Mouse (Mus musculus): ENCODE measurements at regions not wholly inside any gene's neighbourhood (a gene's known extent, or its start where the extent isn't known, plus 50 kb on each side); places are given as distances from the start of the nearest gene placed in this dataset.
A peak's percentile ranks its signal among the peaks of the same experiment; 100 is the strongest.

DNA sequence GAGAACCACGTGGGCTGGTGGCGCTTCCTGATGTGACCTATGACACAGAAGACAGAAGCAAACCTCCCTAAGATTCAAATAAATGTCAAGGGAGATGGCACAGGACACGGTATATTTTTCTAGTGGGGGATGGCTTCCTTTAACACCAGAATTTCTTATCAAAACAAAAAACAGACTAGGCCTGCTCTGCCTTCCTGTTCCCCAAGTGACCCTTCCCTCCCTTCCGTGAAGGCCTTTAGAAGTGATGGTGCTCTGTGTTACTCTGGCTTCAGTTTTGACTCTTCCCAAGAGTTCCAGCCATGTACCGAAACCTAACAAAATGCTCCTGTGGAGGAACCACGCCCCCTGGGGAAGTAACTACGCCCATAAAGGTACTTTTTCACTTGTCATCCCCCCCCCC lies 84.5 kb upstream of the 4932438A13Rik start:
- dilution Hi-C loops (cut with MboI; ENCODE audit: extremely low pct_ligation_motif_present, extremely low pct_unique_long_range_greater_than_20kb, low sequenced_read_pairs) (no loop called here), in situ Hi-C loops (cut with MboI; ENCODE audit: low pct_ligation_motif_present, low pct_unique_long_range_greater_than_20kb, low sequenced_read_pairs) (no loop called here)
- Histone ChIP-seq H3K4me3 (replicated peaks in 1 of 3; ENCODE audit: low read depth in 2 of 3, low read length in 2 of 3, poor library complexity in 1 of 3) (no peak overlapping the region), H3K4me1 (ENCODE audit: control insufficient read depth in 1 of 2, insufficient read depth in 2 of 2) (0 out of 4 replicates have a peak, but pooled peaks cover 0 to 4% of the 10 kb centered on the region in 2 experiments), H3K9me3 (replicated peaks; ENCODE audit: low read length) (no peaks in the 10 kb centered on the region), H3K27me3 (replicated peaks) (no peaks in the 10 kb centered on the region), H3K36me3 (replicated peaks in 1 of 2; ENCODE audit: control insufficient read depth in 1 of 2, insufficient read depth in 1 of 2, low read length in 1 of 2) (no peaks in the 10 kb centered on the region), H3K9ac (ENCODE audit: insufficient read depth, low read depth) (no peak overlapping the region), H3K79me2 (replicated peaks; ENCODE audit: control insufficient read depth, extremely low read depth, insufficient read depth, poor library complexity, severe bottlenecking) (no peaks in the 10 kb centered on the region), H3K4me2 (ENCODE audit: insufficient read depth, low read depth, poor library complexity, severe bottlenecking) (no peak overlapping the region), H3K27ac (ENCODE audit: insufficient read depth, low read depth) (no peak overlapping the region)
- no peak for DNase-seq (ENCODE audit: extremely low read depth)
- TF ChIP-seq KAT2A (IDR thresholded peaks at IDR 0.05; ENCODE audit: insufficient replicate concordance, low read length) (no peak), EP300 (IDR thresholded peaks at IDR 0.05; ENCODE audit: low read length) (no peak), IRF4 (IDR thresholded peaks at IDR 0.05; ENCODE audit: low read depth, low read length) (no peak), POLR2A (IDR thresholded peaks at IDR 0.05; ENCODE audit: low read depth, low read length) (no peak), ZKSCAN1 (IDR thresholded peaks at IDR 0.05; ENCODE audit: borderline replicate concordance, low read depth, low read length) (no peak), ETS1 (conservative IDR thresholded peaks at IDR 0.05; ENCODE audit: low read depth, low read length) (no peak), MYC (IDR thresholded peaks at IDR 0.05; ENCODE audit: low read depth, low read length) (no peak), TCF12 (IDR thresholded peaks at IDR 0.05; ENCODE audit: low read depth, low read length) (no peak), MAZ (IDR thresholded peaks at IDR 0.05; ENCODE audit: low read depth, low read length) (no peak), RAD21 (IDR thresholded peaks at IDR 0.05; ENCODE audit: low read depth, low read length) (no peak), JUN (IDR thresholded peaks at IDR 0.05; ENCODE audit: insufficient read depth, low read depth, low read length) (no peak), CTCF (conservative IDR thresholded peaks at IDR 0.05 in 1 of 2, IDR thresholded peaks at IDR 0.05 in 1 of 2; ENCODE audit: low read depth in 2 of 2, low read length in 2 of 2) (no peak), POLR2AphosphoS2 (IDR thresholded peaks at IDR 0.05; ENCODE audit: low read depth, low read length) (no peak), RCOR1 (conservative IDR thresholded peaks at IDR 0.05; ENCODE audit: low read depth, low read length) (no peak), MAFK (IDR thresholded peaks at IDR 0.05; ENCODE audit: insufficient replicate concordance, low read length) (no peak), JUND (conservative IDR thresholded peaks at IDR 0.05; ENCODE audit: low read depth, low read length) (no peak), CHD2 (IDR thresholded peaks at IDR 0.05; ENCODE audit: low read length) (no peak), ELF1 (IDR thresholded peaks at IDR 0.05; ENCODE audit: low read depth, low read length) (no peak)

DNA sequence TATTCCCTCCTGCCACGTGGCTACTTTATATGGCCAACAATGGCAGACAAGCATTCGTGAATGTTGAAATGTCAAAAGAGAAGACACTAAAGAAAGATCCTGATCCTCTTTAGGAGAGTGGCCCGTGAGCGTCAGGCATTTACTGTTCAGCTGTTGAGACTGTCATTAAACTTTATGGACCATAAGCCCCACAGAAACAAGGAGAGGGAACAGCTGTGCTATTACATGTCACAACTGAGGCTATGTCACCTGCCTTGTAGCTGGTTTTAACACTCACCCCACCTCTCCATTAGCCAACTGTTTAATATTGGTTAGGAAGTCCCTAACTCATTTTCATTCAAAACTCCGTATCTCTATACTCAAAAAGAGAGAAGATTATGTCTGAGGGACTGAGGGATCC lies 76.3 kb upstream of the 4932438A13Rik start:
- in situ Hi-C loops (cut with MboI; ENCODE audit: low pct_ligation_motif_present, low pct_unique_long_range_greater_than_20kb, low sequenced_read_pairs) (no loop called here), dilution Hi-C loops (cut with MboI; ENCODE audit: extremely low pct_ligation_motif_present, extremely low pct_unique_long_range_greater_than_20kb, low sequenced_read_pairs) (no loop called here)
- TF ChIP-seq ELF1 (IDR thresholded peaks at IDR 0.05; ENCODE audit: low read depth, low read length) (no peak), CHD2 (IDR thresholded peaks at IDR 0.05; ENCODE audit: low read length) (no peak), KAT2A (IDR thresholded peaks at IDR 0.05; ENCODE audit: insufficient replicate concordance, low read length) (no peak), SMC3 (IDR thresholded peaks at IDR 0.05; ENCODE audit: low read depth, low read length) (no peak), IRF4 (IDR thresholded peaks at IDR 0.05; ENCODE audit: low read depth, low read length) (0 out of 2 replicates have a peak, but pooled peaks have one; percentile 22), GABPA (IDR thresholded peaks at IDR 0.05; ENCODE audit: insufficient replicate concordance, low read depth, low read length) (no peak), EP300 (IDR thresholded peaks at IDR 0.05; ENCODE audit: low read length) (no peak), ZNF384 (IDR thresholded peaks at IDR 0.05; ENCODE audit: low read depth, low read length) (no peak), USF2 (conservative IDR thresholded peaks at IDR 0.05; ENCODE audit: low read depth, low read length) (no peak), CTCF (conservative IDR thresholded peaks at IDR 0.05 in 1 of 2, IDR thresholded peaks at IDR 0.05 in 1 of 2; ENCODE audit: low read depth in 2 of 2, low read length in 2 of 2) (no peak), BHLHE40 (IDR thresholded peaks at IDR 0.05; ENCODE audit: low read depth, low read length) (0 out of 2 replicates have a peak, but pooled peaks have one; percentile 9), ZMIZ1 (IDR thresholded peaks at IDR 0.05; ENCODE audit: low read depth, low read length) (no peak)
- H3K9ac ChIP-seq (ENCODE audit: insufficient read depth, low read depth), result no peak overlapping the region
- no peaks in the 10 kb centered on the region for H3K27me3 ChIP-seq (replicated peaks)
- no peak overlapping the region for H3K4me2 ChIP-seq (ENCODE audit: insufficient read depth, low read depth, poor library complexity, severe bottlenecking)
- DNase-seq (ENCODE audit: extremely low read depth), result no peak
- no peaks in the 10 kb centered on the region for H3K9me3 ChIP-seq (replicated peaks; ENCODE audit: low read length)
- no peaks in the 10 kb centered on the region for H3K79me2 ChIP-seq (replicated peaks; ENCODE audit: control insufficient read depth, extremely low read depth, insufficient read depth, poor library complexity, severe bottlenecking)
- H3K36me3 ChIP-seq (replicated peaks in 1 of 2; ENCODE audit: control insufficient read depth in 1 of 2, insufficient read depth in 1 of 2, low read length in 1 of 2), result no peaks in the 10 kb centered on the region
- H3K27ac ChIP-seq (ENCODE audit: insufficient read depth, low read depth), result no peak overlapping the region
- H3K4me1 ChIP-seq (ENCODE audit: control insufficient read depth in 1 of 2, insufficient read depth in 2 of 2), result peaks cover 0 to 8% of the 10 kb centered on the region in 2 experiments; a peak in 1 of 4 replicates
- no peak overlapping the region for H3K4me3 ChIP-seq (replicated peaks in 1 of 3; ENCODE audit: low read depth in 2 of 3, low read length in 2 of 3, poor library complexity in 1 of 3)

Data from CH12.LX (cell line).